In genomic region chr11:81521881-81522280, GRCm38 (mm10) we compare ENCODE assay signal across 26 mouse cellular contexts.
"Had no signal": no experiment of that assay in that cellular context is flagged by ENCODE, and none has a peak within 500 bp of the region (broad histone marks: within the 10 kb centered on the region; RNA-seq: fewer than 3 reads in every experiment).

No protein-coding gene starts in this region.

- DNase-seq: gastrocnemius, adult 2 months; gastrocnemius, postnatal 10 days; gastrocnemius, postnatal 25 days; heart, adult 2 months; heart, postnatal 4 days; kidney, adult 18-20 months; kidney, adult 8-10 months; kidney, postnatal 10 days; kidney, postnatal 25 days; kidney, postnatal 4 days; liver; liver, embryonic 13.5 days; liver, postnatal 0 days had no signal

- H3K4me1 ChIP-seq: intestine, embryonic 15.5 days; liver, embryonic 13.5 days; liver, embryonic 15.5 days had no signal

- ATAC-seq: forebrain, embryonic 16.5 days; inflammation-experienced regulatory T-cells, adult 6 months; intestine, embryonic 15.5 days; intestine, postnatal 0 days; liver, postnatal 0 days had no signal

- H3K4me3 ChIP-seq: gastrocnemius, adult 2 months; heart, adult 2 months; heart, embryonic 13.5 days; heart, embryonic 15.5 days; hindbrain, embryonic 15.5 days; intestine, embryonic 15.5 days; left cerebral cortex, adult 2 months; limb, embryonic 10.5 days; limb, embryonic 12.5 days; liver, embryonic 13.5 days; liver, embryonic 15.5 days had no signal

- H3K36me3 ChIP-seq: heart, embryonic 13.5 days; heart, embryonic 15.5 days; hindbrain, embryonic 15.5 days; intestine, embryonic 15.5 days; limb, embryonic 10.5 days; limb, embryonic 12.5 days; liver, embryonic 13.5 days; liver, embryonic 15.5 days had no signal

- H3K4me2 ChIP-seq: heart, embryonic 11.5 days; heart, embryonic 13.5 days; heart, embryonic 15.5 days; hindbrain, embryonic 15.5 days; intestine, embryonic 15.5 days; limb, embryonic 12.5 days; liver, embryonic 11.5 days; liver, embryonic 13.5 days; liver, embryonic 15.5 days had no signal

- H3K27ac ChIP-seq: gastrocnemius, adult 2 months; heart, adult 2 months; heart, embryonic 13.5 days; heart, embryonic 15.5 days; hindbrain, embryonic 15.5 days; intestine, embryonic 15.5 days; left cerebral cortex, adult 2 months; limb, embryonic 10.5 days; limb, embryonic 12.5 days; liver, embryonic 13.5 days; liver, embryonic 15.5 days had no signal

- H3K27me3 ChIP-seq: heart, embryonic 13.5 days; heart, embryonic 15.5 days; hindbrain, embryonic 15.5 days; intestine, embryonic 15.5 days; liver, embryonic 13.5 days; liver, embryonic 15.5 days had no signal

- H3K9me3 ChIP-seq: heart, embryonic 13.5 days; heart, embryonic 15.5 days; hindbrain, embryonic 15.5 days; intestine, embryonic 15.5 days; limb, embryonic 10.5 days; limb, embryonic 12.5 days; liver, embryonic 13.5 days; liver, embryonic 15.5 days had no signal

- H3K9ac ChIP-seq: heart, embryonic 13.5 days; heart, embryonic 15.5 days; hindbrain, embryonic 15.5 days; intestine, embryonic 15.5 days; limb, embryonic 12.5 days; liver, embryonic 13.5 days; liver, embryonic 15.5 days; liver, postnatal 0 days had no signal
